Mouse (Mus musculus): ENCODE measurements at regions not wholly inside any gene's neighbourhood (a gene's known extent, or its start where the extent isn't known, plus 50 kb on each side); places are given as distances from the start of the nearest gene placed in this dataset.

DNA sequence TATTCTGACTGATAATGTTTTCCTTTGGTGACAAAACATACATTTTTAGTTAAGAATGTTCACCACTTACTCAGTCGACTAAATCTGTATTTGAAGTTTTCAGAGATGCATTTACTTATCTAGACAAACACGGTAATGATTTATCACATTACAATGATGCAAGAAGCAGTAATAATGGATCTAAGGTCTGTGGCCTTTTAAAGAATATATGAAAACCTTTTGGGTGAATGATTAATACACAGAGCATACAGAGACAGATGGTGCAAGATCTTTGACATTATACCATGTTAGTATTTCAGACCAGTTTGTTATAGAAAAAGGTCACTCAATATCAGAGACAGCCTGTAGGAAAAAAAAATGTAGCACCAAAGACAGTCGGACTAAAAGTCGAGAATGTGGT lies 1004.2 kb upstream of the Ncam2 start:
- no peak for DNase-seq (ENCODE audit: low spot score in 2 of 2)

DNA sequence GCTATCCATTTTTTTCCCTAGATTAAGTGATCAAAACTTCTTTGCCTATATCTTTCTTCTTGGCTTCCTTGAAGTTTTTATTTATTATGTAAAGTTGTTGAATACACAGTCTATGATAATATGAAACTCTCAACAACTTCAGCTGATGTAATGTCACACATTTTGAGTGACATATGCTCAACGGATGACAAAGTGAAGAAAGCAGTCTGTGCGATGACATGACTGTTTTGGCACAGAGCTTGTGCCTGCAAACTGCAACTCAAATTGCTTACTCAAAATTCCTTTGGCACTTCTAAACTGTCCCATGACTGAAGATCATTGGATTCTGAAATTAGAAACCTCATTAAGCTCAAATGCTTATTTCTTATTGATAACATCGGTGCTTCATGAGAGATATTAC lies 997.7 kb upstream of the Ncam2 start:
- DNase-seq (ENCODE audit: low spot score in 2 of 2), result peak in 1 of 2 experiments; percentile 15

DNA sequence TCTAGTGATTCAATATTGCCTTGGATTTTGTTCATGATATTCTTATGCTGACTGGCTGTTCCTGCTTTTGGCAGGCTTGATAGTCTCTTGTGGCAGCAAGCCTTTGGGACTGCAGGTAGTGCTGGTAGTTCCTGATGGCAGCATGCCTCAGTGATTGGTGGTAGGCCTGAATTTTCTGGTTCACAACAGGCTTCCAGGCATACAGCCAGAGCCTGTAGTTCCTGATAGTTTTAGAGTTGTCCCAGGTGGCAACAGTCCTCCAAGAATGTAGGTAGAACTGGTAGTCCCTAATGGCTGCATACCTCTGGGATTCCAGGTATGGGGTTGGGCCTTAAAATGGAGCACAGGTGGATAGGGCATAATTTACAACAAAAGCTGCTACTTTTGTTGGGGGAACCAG lies 987.7 kb upstream of the Ncam2 start:
- DNase-seq (ENCODE audit: low spot score in 2 of 2), result no peak

DNA sequence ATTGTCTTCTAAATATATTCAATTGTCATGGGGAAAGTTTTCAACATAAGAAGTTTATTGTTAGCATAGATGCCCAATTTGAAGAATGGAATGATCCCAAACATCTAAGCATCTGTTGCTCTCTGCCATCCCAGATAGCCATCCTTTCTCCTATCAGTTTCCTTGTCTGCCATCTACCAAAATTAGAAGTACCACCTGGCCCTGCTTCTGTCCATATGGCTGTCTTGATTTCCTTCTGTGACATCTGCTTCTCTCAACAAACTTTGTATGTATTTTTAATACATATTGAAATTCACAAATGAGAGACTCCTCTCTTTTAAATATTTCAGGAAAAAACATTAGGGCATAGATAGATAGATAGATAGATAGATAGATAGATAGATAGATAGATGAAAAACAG lies 945.1 kb upstream of the Ncam2 start:
- peak; percentile 28 to 71 for DNase-seq (ENCODE audit: low spot score in 2 of 2)

DNA sequence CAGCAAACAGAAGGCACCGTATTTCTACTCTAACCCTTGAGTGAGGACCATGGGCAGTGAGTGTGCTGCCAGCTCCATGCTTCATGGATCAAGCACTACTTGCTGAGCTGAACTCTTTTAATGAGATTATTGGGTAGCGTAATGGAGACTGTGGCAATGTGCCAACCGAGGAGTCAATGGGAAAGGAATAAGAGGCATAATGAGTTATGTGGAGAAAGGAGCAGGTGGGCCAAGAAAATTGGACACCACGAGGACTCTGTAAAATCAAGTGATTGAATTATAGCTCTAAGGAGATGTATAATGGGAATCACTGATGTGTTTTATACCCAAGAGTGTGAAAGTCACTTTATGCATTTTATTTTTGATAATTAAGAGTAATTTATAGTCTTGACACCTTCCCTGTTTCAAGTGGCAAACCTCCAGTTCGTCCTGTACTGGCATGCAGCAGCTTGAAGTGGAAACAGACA lies 934.3 kb upstream of the Ncam2 start:
- no peak for DNase-seq (ENCODE audit: low spot score in 2 of 2)

DNA sequence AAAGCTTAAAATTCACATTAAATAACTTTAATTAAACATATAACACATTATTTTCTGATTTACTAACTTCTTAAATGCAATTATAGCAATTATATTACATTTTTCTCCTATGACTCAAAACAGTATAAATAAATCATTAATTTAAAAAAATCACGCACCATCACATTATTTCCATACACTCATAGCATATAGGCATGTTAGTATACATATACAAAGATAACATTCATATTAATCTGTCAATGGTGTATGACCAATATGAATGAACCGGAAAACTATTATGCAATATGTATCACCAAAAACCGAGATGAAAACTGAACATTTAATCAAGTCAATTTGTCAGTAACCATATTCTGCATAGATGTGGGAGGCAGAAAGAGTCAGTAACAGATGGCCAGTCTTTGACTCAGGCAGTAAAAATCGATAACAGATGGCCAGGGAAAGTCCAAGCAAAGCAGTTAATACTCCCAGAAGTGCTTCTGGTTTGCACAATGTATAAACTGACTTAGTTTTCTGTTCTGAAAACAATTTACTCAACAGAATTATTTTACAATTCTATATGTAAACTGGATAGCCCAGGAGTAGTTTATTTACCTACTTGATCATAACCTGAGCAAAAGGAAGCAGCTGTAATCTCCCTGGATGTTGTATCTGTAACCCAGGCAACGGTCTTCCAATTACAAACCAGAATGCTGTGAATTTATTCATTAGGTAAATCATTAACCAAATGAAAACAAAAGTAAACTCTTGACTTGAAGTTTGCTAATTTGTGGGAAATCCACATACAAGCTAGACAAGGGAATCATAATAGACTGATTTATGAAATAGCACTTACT lies 928.0 kb upstream of the Ncam2 start:
- peak in 1 of 2 experiments; percentile 83 for DNase-seq (ENCODE audit: low spot score in 2 of 2)

Data from layer of hippocampus, postnatal 14 days (tissue).